Mouse (Mus musculus): ENCODE measurements around the gene Vat1.

DNA sequence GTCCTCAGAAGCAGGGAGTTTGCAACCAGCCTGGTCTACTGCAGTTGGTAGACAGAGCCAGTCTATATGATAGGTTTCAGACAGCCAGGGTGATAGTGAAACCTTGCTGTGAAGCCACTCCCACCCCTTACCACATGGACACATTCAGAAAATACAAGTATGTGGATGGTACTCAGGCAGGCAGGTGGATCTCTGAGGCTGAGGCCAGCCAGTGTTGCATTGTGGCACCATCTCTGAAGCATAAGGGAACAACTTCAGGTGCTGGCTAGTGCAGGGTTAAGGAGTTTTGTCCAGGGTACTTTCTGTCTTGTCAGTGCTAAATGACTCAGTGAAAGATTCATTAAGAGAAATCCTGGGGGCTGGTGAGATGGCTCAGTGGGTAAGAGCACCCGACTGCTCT is 19.7 kb downstream of the Vat1 start:
- TF ChIP-seq CTCF (IDR thresholded peaks at IDR 0.05; ENCODE audit: low read depth, low read length) (no peak), POLR2A (IDR thresholded peaks at IDR 0.05; ENCODE audit: extremely low read depth, insufficient read depth, low read length) (no peak)

All from liver, adult 2 months (tissue).